Mouse (Mus musculus): Measurements from ENCODE around the gene Klhl21. TPM values are rescaled to one million over a fixed set of nuclear protein-coding genes. Genes with fewer than 3 reads are reported as not detected.
A peak's percentile ranks its signal among the peaks of the same experiment; 100 is the strongest.

Klhl21 gene
- total and polyA plus RNA-seq, 2 experiments from 2014 or later, result 4.8 to 12.3 TPM

- WGBS, result 53% methylated on average over 4 of the region's 4 CpGs
- no peak overlapping the region for H3K4me2 ChIP-seq (ENCODE audit: low read depth, low read length)
- ATAC-seq, result no peak
Measured at GRCm38 (mm10) chr4:152000906-152001305, 7.7 kb upstream of the Klhl21 start.

GRCm38 (mm10) chr4:152001335-152001734 lies 7.3 kb upstream of the Klhl21 start:
- Histone ChIP-seq H3K27me3 (ENCODE audit: insufficient read depth, low read length) (no peaks in the 10 kb centered on the region), H3K4me3 (ENCODE audit: low read length) (no peak overlapping the region), H3K4me1 (ENCODE audit: insufficient read depth, low read length) (peaks cover 7% of the 10 kb centered on the region; the same call in 1 of the 2 replicates), H3K36me3 (ENCODE audit: insufficient read depth, low read length) (no peaks in the 10 kb centered on the region), H3K27ac (no peak overlapping the region), H3K4me2 (ENCODE audit: low read depth, low read length) (no peak overlapping the region), H3K9ac (replicated peaks; ENCODE audit: low read length) (no peak overlapping the region), H3K9me3 (ENCODE audit: low read length) (no peaks in the 10 kb centered on the region)
- no peak for TF ChIP-seq CTCF (IDR thresholded peaks at IDR 0.05; ENCODE audit: low read depth)
- DNase-seq (ENCODE audit: low spot score), result no peak
- WGBS, result 59% methylated on average over 4 of the region's 4 CpGs
- no peak for ATAC-seq

More at GRCm38 (mm10) chr4:152000906-152001305, 7.7 kb upstream of the Klhl21 start:
- Histone ChIP-seq H3K4me3 (ENCODE audit: low read length) (no peak overlapping the region), H3K9ac (replicated peaks; ENCODE audit: low read length) (no peak overlapping the region), H3K27me3 (ENCODE audit: insufficient read depth, low read length) (no peaks in the 10 kb centered on the region), H3K27ac (no peak overlapping the region), H3K36me3 (ENCODE audit: insufficient read depth, low read length) (no peaks in the 10 kb centered on the region), H3K4me1 (ENCODE audit: insufficient read depth, low read length) (peaks cover 7% of the 10 kb centered on the region; the same call in 1 of the 2 replicates), H3K9me3 (ENCODE audit: low read length) (no peaks in the 10 kb centered on the region)
- no peak for DNase-seq (ENCODE audit: low spot score)
- no peak for TF ChIP-seq CTCF (IDR thresholded peaks at IDR 0.05; ENCODE audit: low read depth)

GRCm38 (mm10) chr4:152002063-152002462 lies 6.5 kb upstream of the Klhl21 start:
- DNase-seq (ENCODE audit: low spot score), result no peak
- H3K9me3 ChIP-seq (ENCODE audit: low read length), result no peaks in the 10 kb centered on the region
- H3K27me3 ChIP-seq (ENCODE audit: insufficient read depth, low read length), result no peaks in the 10 kb centered on the region; the same call in 1 of the 2 replicates
- H3K4me1 ChIP-seq (ENCODE audit: insufficient read depth, low read length), result peaks cover 6% of the 10 kb centered on the region; the same call in 1 of the 2 replicates
- H3K4me3 ChIP-seq (ENCODE audit: low read length), result no peak overlapping the region
- H3K36me3 ChIP-seq (ENCODE audit: insufficient read depth, low read length), result no peaks in the 10 kb centered on the region
- no peak for ATAC-seq
- TF ChIP-seq CTCF (IDR thresholded peaks at IDR 0.05; ENCODE audit: low read depth), result no peak
- H3K9ac ChIP-seq (replicated peaks; ENCODE audit: low read length), result no peak overlapping the region
- no peak overlapping the region for H3K27ac ChIP-seq
- no peak overlapping the region for H3K4me2 ChIP-seq (ENCODE audit: low read depth, low read length)
- WGBS, result 98% methylated on average over 3 of the region's 3 CpGs

- ATAC-seq, result no peak
- Histone ChIP-seq H3K4me3 (ENCODE audit: low read length) (no peak overlapping the region), H3K27me3 (ENCODE audit: insufficient read depth, low read length) (no peaks in the 10 kb centered on the region; the same call in 1 of the 2 replicates), H3K27ac (no peak overlapping the region), H3K4me1 (ENCODE audit: insufficient read depth, low read length) (peaks cover 12% of the 10 kb centered on the region), H3K9me3 (ENCODE audit: low read length) (no peaks in the 10 kb centered on the region), H3K4me2 (ENCODE audit: low read depth, low read length) (no peak overlapping the region), H3K36me3 (ENCODE audit: insufficient read depth, low read length) (no peaks in the 10 kb centered on the region), H3K9ac (replicated peaks; ENCODE audit: low read length) (no peak overlapping the region)
- no peak for DNase-seq (ENCODE audit: low spot score)
- peak; percentile 21; the same call in 1 of the 2 replicates for TF ChIP-seq CTCF (IDR thresholded peaks at IDR 0.05; ENCODE audit: low read depth)
- WGBS, result 79% methylated on average over 6 of the region's 6 CpGs
Measured at GRCm38 (mm10) chr4:152006137-152006536, 2.5 kb upstream of the Klhl21 start.

- Histone ChIP-seq H3K36me3 (ENCODE audit: insufficient read depth, low read length) (no peaks in the 10 kb centered on the region), H3K9ac (replicated peaks; ENCODE audit: low read length) (no peak overlapping the region), H3K4me3 (ENCODE audit: low read length) (no peak overlapping the region), H3K27me3 (ENCODE audit: insufficient read depth, low read length) (no peaks in the 10 kb centered on the region; the same call in 1 of the 2 replicates), H3K9me3 (ENCODE audit: low read length) (no peaks in the 10 kb centered on the region), H3K4me1 (ENCODE audit: insufficient read depth, low read length) (peaks cover 12% of the 10 kb centered on the region), H3K27ac (no peak overlapping the region), H3K4me2 (ENCODE audit: low read depth, low read length) (no peak overlapping the region)
- no peak for ATAC-seq
- DNase-seq (ENCODE audit: low spot score), result no peak
- TF ChIP-seq CTCF (IDR thresholded peaks at IDR 0.05; ENCODE audit: low read depth), result no peak
- WGBS, result 17% methylated on average over 3 of the region's 3 CpGs
Measured at GRCm38 (mm10) chr4:152006812-152007211, 1.8 kb upstream of the Klhl21 start.

- Histone ChIP-seq H3K4me2 (ENCODE audit: low read depth, low read length) (peak overlapping the region; percentile 100), H3K27me3 (ENCODE audit: insufficient read depth, low read length) (no peaks in the 10 kb centered on the region; the same call in 1 of the 2 replicates), H3K9ac (replicated peaks; ENCODE audit: low read length) (peak overlapping the region; percentile 68; the same call in 1 of the 2 replicates), H3K36me3 (ENCODE audit: insufficient read depth, low read length) (no peaks in the 10 kb centered on the region), H3K4me1 (ENCODE audit: insufficient read depth, low read length) (peaks cover 12% of the 10 kb centered on the region), H3K9me3 (ENCODE audit: low read length) (no peaks in the 10 kb centered on the region), H3K27ac (peak overlapping the region; percentile 80; the same call in 1 of the 2 replicates), H3K4me3 (ENCODE audit: low read length) (peak overlapping the region; percentile 72)
- WGBS, result 9% methylated on average over 8 of the region's 8 CpGs
- TF ChIP-seq CTCF (IDR thresholded peaks at IDR 0.05; ENCODE audit: low read depth), result no peak
- DNase-seq (ENCODE audit: low spot score), result no peak
- no peak for ATAC-seq
Measured at GRCm38 (mm10) chr4:152007481-152008147, 989 bp upstream of the Klhl21 start.

- Histone ChIP-seq H3K27ac (peak overlapping the region; percentile 80), H3K9me3 (ENCODE audit: low read length) (no peaks in the 10 kb centered on the region), H3K27me3 (ENCODE audit: insufficient read depth, low read length) (no peaks in the 10 kb centered on the region; the same call in 1 of the 2 replicates), H3K9ac (replicated peaks; ENCODE audit: low read length) (peak overlapping the region; percentile 68), H3K4me3 (ENCODE audit: low read length) (peak overlapping the region; percentile 72), H3K4me2 (ENCODE audit: low read depth, low read length) (peak overlapping the region; percentile 100), H3K36me3 (ENCODE audit: insufficient read depth, low read length) (no peaks in the 10 kb centered on the region), H3K4me1 (ENCODE audit: insufficient read depth, low read length) (peaks cover 12% of the 10 kb centered on the region)
- ATAC-seq (no peak), DNase-seq (ENCODE audit: low spot score) (no peak)
- WGBS, result under 1% methylated on average over 14 of the region's 14 CpGs
- no peak for TF ChIP-seq CTCF (IDR thresholded peaks at IDR 0.05; ENCODE audit: low read depth)
Measured at GRCm38 (mm10) chr4:152008148-152008500, 479 bp upstream of the Klhl21 start.
